Mouse (Mus musculus) lung, postnatal 0 days (tissue): Measurements from ENCODE around the gene Sdc4. TPM values are rescaled to one million over a fixed set of nuclear protein-coding genes. Genes with fewer than 3 reads are reported as not detected.
A peak's percentile ranks its signal among the peaks of the same experiment; 100 is the strongest.

Source experiments
- ATAC-seq: fragments of 200-750 bp; cut with Nextera tagmentation; 2 replicates; pipeline ENCODE4 v1.8.0; 2017; ENCODE audit warnings: moderate library complexity
- DNase-seq: peaks from one replicate; pipeline ENCODE4 v3.0.0-alpha.2; 2016; ENCODE audit warnings: low spot score
- H3K27ac ChIP-seq: fragments of 300-500 bp; sonication (generic); 2 replicates; pipeline ENCODE4 v1.5.1; 2014; ENCODE audit warnings: antibody characterized with exemption, mild to moderate bottlenecking, low read length, mixed read lengths
- H3K27me3 ChIP-seq: fragments of 300-500 bp; sonication (generic); replicated peaks from 2 replicates; pipeline ENCODE4 v1.6.1; 2014; ENCODE audit warnings: low read length, mixed read lengths; ENCODE audit not compliant: insufficient read depth
- H3K36me3 ChIP-seq: fragments of 300-500 bp; sonication (generic); 2 replicates; pipeline ENCODE4 v1.6.1; 2014; ENCODE audit warnings: low read length, mixed read lengths; ENCODE audit not compliant: insufficient read depth
- H3K4me1 ChIP-seq: fragments of 300-500 bp; sonication (generic); 2 replicates; pipeline ENCODE4 v1.6.1; 2014; ENCODE audit warnings: antibody characterized with exemption, low read depth, low read length, mixed read lengths; ENCODE audit not compliant: insufficient read depth
- H3K4me2 ChIP-seq: fragments of 300-500 bp; sonication (generic); replicated peaks from 2 replicates; pipeline ENCODE4 v1.6.1; 2014; ENCODE audit warnings: low read depth, mild to moderate bottlenecking, low read length, moderate library complexity, mixed read lengths
- H3K4me3 ChIP-seq: fragments of 300-500 bp; sonication (generic); 2 replicates; pipeline ENCODE4 v1.5.1; 2014; ENCODE audit warnings: low read depth, low read length
- H3K9ac ChIP-seq: fragments of 300-500 bp; sonication (generic); replicated peaks from 2 replicates; pipeline ENCODE4 v1.6.1; 2014; ENCODE audit warnings: low read depth, mild to moderate bottlenecking
- H3K9me3 ChIP-seq: fragments of 300-500 bp; sonication (generic); 2 replicates; pipeline ENCODE4 v1.6.1; 2016; ENCODE audit warnings: low read length, mixed read lengths
- CTCF ChIP-seq: IDR thresholded peaks from 2 replicates; pipeline ENCODE4 v1.5.1; 2016; ENCODE audit warnings: antibody characterized with exemption, mild to moderate bottlenecking
- EP300 ChIP-seq: IDR thresholded peaks from 2 replicates; pipeline ENCODE4 v1.6.1; 2016; ENCODE audit warnings: antibody characterized with exemption, mild to moderate bottlenecking, control low read depth
- WGBS: fragments of 180-500 bp; shearing (Covaris S2); extraction: QIAGEN DNeasy Blood & Tissue Kit; methylation state at CpG from one replicate; pipeline ENCODE4 v1.1.7; 2014; 5-methylcytosine and 5-hydroxymethylcytosine counted together
- polyA plus RNA-seq: library from polyadenylated mRNA; unstranded; fragments of >200 nt; fragmentation: Nextera tagmentation; extraction: Ambion mirVana; gene quantifications from 2 replicates; pipeline ENCODE4 v1.2.1, GENCODE M21; 2015

Sdc4 gene
- polyA plus RNA-seq, 1 experiment from 2014 or later: 217 TPM

DNA sequence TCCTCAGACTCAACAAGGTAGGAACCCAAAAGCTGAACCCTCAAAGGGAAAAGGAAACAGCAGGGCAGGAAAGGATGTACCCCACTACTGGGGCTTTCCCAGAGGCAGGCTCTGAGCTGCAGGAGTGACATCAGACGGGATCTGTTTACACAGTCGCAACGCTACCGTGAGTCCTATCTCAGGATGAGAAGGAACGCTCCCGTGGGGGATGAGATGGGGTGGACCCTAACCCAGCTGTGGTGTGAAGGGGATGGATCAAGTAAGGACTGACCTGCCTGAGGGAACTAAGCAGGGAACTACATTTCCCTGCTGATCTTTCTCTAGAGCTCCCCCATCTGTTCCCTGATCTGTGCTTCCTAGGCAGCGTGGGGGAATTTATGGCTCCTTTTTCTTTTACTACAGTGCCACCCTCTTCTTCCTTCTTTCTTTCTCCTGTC lies 13.2 kb upstream of the Sdc4 start, which contains the start of gene Sys1:
Sys1 (plus strand) TSS at position 101 of the 437 bp plus-strand sequence.
- H3K9me3 ChIP-seq: no peaks in the 10 kb centered on the region
- no peak for ATAC-seq
- no peaks in the 10 kb centered on the region for H3K36me3 ChIP-seq
- H3K4me3 ChIP-seq: no peak within 1 kb of the TSS
- WGBS: 2% methylated on average over 7 of the region's 7 CpGs
- peaks cover 41% of the 10 kb centered on the region for H3K4me1 ChIP-seq
- no peak within 1 kb of the TSS for H3K9ac ChIP-seq
- DNase-seq: peak; percentile 60
- H3K4me2 ChIP-seq: peak within 1 kb of the TSS; percentile 47
- peak within 1 kb of the TSS; percentile 90 for H3K27ac ChIP-seq
- peak; percentile 46 for TF ChIP-seq CTCF
- no peak for TF ChIP-seq EP300
- H3K27me3 ChIP-seq: no peaks in the 10 kb centered on the region

- H3K4me3 ChIP-seq: no peak overlapping the region
- peak overlapping the region; percentile 90 for H3K27ac ChIP-seq
- H3K4me2 ChIP-seq: peak overlapping the region; percentile 47
- H3K9me3 ChIP-seq: no peaks in the 10 kb centered on the region
- TF ChIP-seq CTCF: no peak
- no peak for TF ChIP-seq EP300
- H3K4me1 ChIP-seq: peaks cover 41% of the 10 kb centered on the region
- 54% methylated on average over 1 of the region's 1 CpGs for WGBS
- H3K9ac ChIP-seq: no peak overlapping the region
- H3K36me3 ChIP-seq: no peaks in the 10 kb centered on the region
- ATAC-seq: no peak
- no peaks in the 10 kb centered on the region for H3K27me3 ChIP-seq
- DNase-seq: no peak
Observed at GRCm38 (mm10) chr2:164456413-164456812, 12.7 kb upstream of the Sdc4 start.

- Histone ChIP-seq H3K4me1 (peaks cover 41% of the 10 kb centered on the region), H3K4me3 (no peak overlapping the region), H3K4me2 (peak overlapping the region; percentile 25; the same call in 1 of the 2 replicates), H3K9me3 (no peaks in the 10 kb centered on the region), H3K27me3 (no peaks in the 10 kb centered on the region), H3K27ac (peak overlapping the region; percentile 90), H3K9ac (no peak overlapping the region), H3K36me3 (no peaks in the 10 kb centered on the region)
- 35% methylated on average over 6 of the region's 6 CpGs for WGBS
- TF ChIP-seq CTCF: no peak
- peak; percentile 47 for TF ChIP-seq EP300
- DNase-seq (peak; percentile 90), ATAC-seq (peak; percentile 31)
Observed at GRCm38 (mm10) chr2:164455421-164456190, 11.9 kb upstream of the Sdc4 start.

- peak overlapping the region; percentile 25; the same call in 1 of the 2 replicates for H3K4me2 ChIP-seq
- H3K27ac ChIP-seq: peak overlapping the region; percentile 90
- ATAC-seq: peak; percentile 67
- no peak overlapping the region for H3K9ac ChIP-seq
- WGBS: 11% methylated on average over 10 of the region's 10 CpGs
- DNase-seq: peak; percentile 96
- no peaks in the 10 kb centered on the region for H3K9me3 ChIP-seq
- H3K4me1 ChIP-seq: peaks cover 41% of the 10 kb centered on the region
- no peaks in the 10 kb centered on the region for H3K36me3 ChIP-seq
- no peaks in the 10 kb centered on the region for H3K27me3 ChIP-seq
- TF ChIP-seq CTCF (no peak), EP300 (peak; percentile 71)
- H3K4me3 ChIP-seq: no peak overlapping the region
Observed at GRCm38 (mm10) chr2:164454846-164455245, 11.2 kb upstream of the Sdc4 start.

GRCm38 (mm10) chr2:164453887-164454500 lies 10.3 kb upstream of the Sdc4 start:
- Histone ChIP-seq H3K27ac (peak overlapping the region; percentile 90), H3K4me1 (peaks cover 41% of the 10 kb centered on the region), H3K4me2 (no peak overlapping the region), H3K9me3 (no peaks in the 10 kb centered on the region), H3K4me3 (no peak overlapping the region), H3K27me3 (no peaks in the 10 kb centered on the region), H3K9ac (no peak overlapping the region), H3K36me3 (no peaks in the 10 kb centered on the region)
- no peak for TF ChIP-seq CTCF
- no peak for TF ChIP-seq EP300
- DNase-seq (no peak), ATAC-seq (no peak)
- WGBS: 53% methylated on average over 7 of the region's 7 CpGs

- H3K36me3 ChIP-seq: no peaks in the 10 kb centered on the region
- DNase-seq: peak; percentile 65
- peaks cover 45% of the 10 kb centered on the region for H3K4me1 ChIP-seq
- no peaks in the 10 kb centered on the region for H3K27me3 ChIP-seq
- peak overlapping the region; percentile 57 for H3K27ac ChIP-seq
- H3K4me2 ChIP-seq: no peak overlapping the region; the same call in 1 of the 2 replicates
- no peaks in the 10 kb centered on the region for H3K9me3 ChIP-seq
- WGBS: 30% methylated on average over 14 of the region's 14 CpGs
- TF ChIP-seq EP300: peak; percentile 56
- no peak for TF ChIP-seq CTCF
- H3K9ac ChIP-seq: no peak overlapping the region
- no peak overlapping the region for H3K4me3 ChIP-seq
- no peak for ATAC-seq
Observed at GRCm38 (mm10) chr2:164453047-164453757, 9.5 kb upstream of the Sdc4 start.
